7 mouse cellular contexts compared by ENCODE assay signal in the genomic region with DNA sequence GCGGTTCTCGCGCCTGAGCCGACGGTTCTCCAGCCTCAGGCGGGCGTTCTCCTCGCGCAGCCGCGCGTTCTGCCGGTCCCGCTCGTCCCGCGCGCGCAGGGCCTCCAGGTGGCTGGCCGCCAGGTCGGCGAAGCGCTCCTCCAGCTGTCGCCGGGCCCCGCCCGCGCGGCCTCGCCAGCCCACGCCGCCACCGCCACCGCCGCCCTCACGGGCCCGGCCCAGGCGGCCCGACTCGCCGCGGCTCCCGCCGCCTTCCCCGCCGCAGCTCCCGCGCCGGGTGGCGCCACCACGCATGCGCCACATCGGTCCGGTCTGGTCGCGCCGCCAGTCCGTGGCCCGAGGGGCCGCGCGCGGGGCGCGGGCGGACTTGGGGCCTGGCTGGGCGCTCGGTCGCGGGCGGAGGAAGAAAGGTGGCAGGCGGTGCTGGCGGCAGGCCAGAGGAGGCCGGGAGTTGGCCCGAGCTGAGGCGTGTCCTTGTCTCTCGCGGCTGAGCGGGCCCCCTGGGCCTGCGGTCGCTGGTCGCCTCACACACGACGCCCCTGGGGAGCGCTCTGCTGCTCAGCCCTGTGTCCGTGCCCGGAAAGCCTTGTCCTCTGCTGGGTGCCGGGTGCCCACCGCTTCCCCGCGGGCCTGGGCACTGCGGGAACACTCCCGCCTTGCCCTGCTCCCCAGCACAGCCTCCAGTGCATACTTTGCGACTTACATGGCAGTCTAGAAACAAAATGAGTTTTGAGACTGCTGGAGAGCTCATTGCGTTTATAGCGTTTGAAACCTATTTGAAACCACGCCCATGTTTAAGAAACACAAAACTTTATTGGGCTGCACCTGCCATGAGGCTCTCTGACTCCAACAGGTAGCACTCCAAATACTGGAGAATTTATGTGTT. TPM values are rescaled to one million over a fixed set of nuclear protein-coding genes. Genes with fewer than 3 reads are reported as not detected.
DNase-seq lines count a peak whose midpoint lies in the region; ATAC-seq lines count a peak whose summit lies in the region.

A gene (minus strand): TSS at position 394 of the 886 bp plus-strand sequence.

- H3K4me3 ChIP-seq in intestine, embryonic 16.5 days (ENCODE audit: low read length), result peak within 1 kb of the TSS; percentile 74

- no peaks in the 10 kb centered on the region for H3K9me3 ChIP-seq in intestine, embryonic 16.5 days (ENCODE audit: control insufficient read depth, low read length)

- WGBS in intestine, embryonic 16.5 days, result under 1% methylated on average over 93 of the region's 97 CpGs

- no peaks in the 10 kb centered on the region for H3K36me3 ChIP-seq in intestine, embryonic 16.5 days (ENCODE audit: control insufficient read depth, insufficient read depth, low read length)

- peak; percentile 76 for DNase-seq in adrenal gland, adult 8-10 months
- peak; percentile 80 for DNase-seq in embryo, embryonic 11 days
- DNase-seq in gastrocnemius, postnatal 36 days, result peak; percentile 72 to 79
- DNase-seq in left cerebral cortex, postnatal 25 days (ENCODE audit: low spot score in 2 of 2), result peak; percentile 72 to 74
- peak; percentile 81 for DNase-seq in mesoderm, embryonic 11.5 days (ENCODE audit: low read depth, low spot score)
- DNase-seq in skeletal muscle tissue, adult 2 months (ENCODE audit: low read depth, low spot score), result peak; percentile 62

- ATAC-seq in intestine, embryonic 16.5 days, result peak; percentile 93

- peak within 1 kb of the TSS; percentile 93 for H3K4me2 ChIP-seq in intestine, embryonic 16.5 days (ENCODE audit: low read depth, low read length)

- intact Hi-C loops in gastrocnemius, postnatal 36 days (cut with DNase I), result no loop called here
- intact Hi-C loops in left cerebral cortex, postnatal 25 days (cut with DNase I), result no loop called here

- H3K27me3 ChIP-seq in intestine, embryonic 16.5 days (replicated peaks; ENCODE audit: control insufficient read depth, insufficient read depth, low read length), result no peaks in the 10 kb centered on the region

- peak within 1 kb of the TSS; percentile 93 for H3K9ac ChIP-seq in intestine, embryonic 16.5 days (ENCODE audit: low read depth, low read length)

- peak within 1 kb of the TSS; percentile 96 for H3K27ac ChIP-seq in intestine, embryonic 16.5 days (ENCODE audit: low read length)

- 0 out of 2 replicates have a peak, but pooled peaks cover 3% of the 10 kb centered on the region for H3K4me1 ChIP-seq in intestine, embryonic 16.5 days (ENCODE audit: control insufficient read depth, insufficient read depth, low read length)

RNA-seq across cellular contexts. Expression of the gene that starts here (rescaled TPM):
- total RNA-seq in adrenal gland, adult 8-10 months (2022), result 10 to 100 TPM in 2 of 4 experiments, 1 to 10 TPM in 2; 9.4 to 11.7 (median 10.2) TPM
- 1 to 10 TPM; 1.8 to 1.9 TPM for total RNA-seq in gastrocnemius, postnatal 36 days (2021)
- polyA plus RNA-seq in intestine, embryonic 16.5 days (2015; fragmentation: Nextera tagmentation; extraction: Ambion mirVana), result 0.50 and 0.65 TPM in 2 replicates
- 10 to 100 TPM; 10.9 to 13.6 TPM for total RNA-seq in left cerebral cortex, postnatal 25 days (2021)

Comparison
In these comparisons a context has a peak if more than half of its experiments do, and no peak if none do; other contexts are left out.
1. Peak in every context shown above with its lines: DNase-seq, ATAC-seq, H3K4me3 ChIP-seq and H3K27ac ChIP-seq.
2. Peak in ATAC-seq, H3K4me3 ChIP-seq, H3K27ac ChIP-seq, H3K9ac ChIP-seq and H3K4me2 ChIP-seq in intestine, embryonic 16.5 days; RNA of the gene not detected or under 1 TPM.